Mouse (Mus musculus) layer of hippocampus, adult 9-11 months (tissue): ENCODE measurements around the gene Olfr1303.

Source experiments
- DNase-seq: peaks from one replicate; pipeline ENCODE4 v3.0.0; 2022

Olfr1303 gene

GRCm38 (mm10) chr2:111820240-111820639, at the start of gene Olfr1303:
Olfr1303 (minus strand) TSS chr2:111820340.
- no peak for DNase-seq

GRCm38 (mm10) chr2:111812936-111813335, 7.2 kb downstream of the Olfr1303 start:
- DNase-seq = no peak

GRCm38 (mm10) chr2:111777129-111777528, 43.0 kb downstream of the Olfr1303 start, which contains the start of gene Olfr1302:
Olfr1302 (plus strand) TSS chr2:111777429.
- no peak for DNase-seq
